Mouse (Mus musculus) heart, embryonic 11.5 days (tissue): ENCODE data around the gene Zc2hc1b. TPM values are rescaled to one million over a fixed set of nuclear protein-coding genes. Genes with fewer than 3 reads are reported as not detected.

Source experiments
- ATAC-seq: fragments of 200-750 bp; cut with Nextera tagmentation; replicated peaks from 2 replicates; pipeline ENCODE4 v1.8.0; 2017; ENCODE audit warnings: moderate library complexity; ENCODE audit not compliant: insufficient number of reproducible peaks, low FRiP score, low TSS enrichment
- H3K27ac ChIP-seq: fragments of 300-500 bp; sonication (generic); 2 replicates; pipeline ENCODE4 v1.5.1; 2014; ENCODE audit warnings: mild to moderate bottlenecking, low read depth, low read length
- H3K27me3 ChIP-seq: fragments of 300-500 bp; sonication (generic); 2 replicates; pipeline ENCODE4 v1.6.1; 2014; ENCODE audit warnings: mild to moderate bottlenecking, low read length, mixed read lengths; ENCODE audit not compliant: control insufficient read depth, insufficient read depth
- H3K36me3 ChIP-seq: fragments of 300-500 bp; sonication (generic); 2 replicates; pipeline ENCODE4 v1.6.1; 2014; ENCODE audit warnings: mild to moderate bottlenecking, low read length, moderate library complexity, mixed read lengths; ENCODE audit not compliant: control insufficient read depth, insufficient read depth
- H3K4me1 ChIP-seq: fragments of 300-500 bp; sonication (generic); 2 replicates; pipeline ENCODE4 v1.6.1; 2014; ENCODE audit warnings: low read length; ENCODE audit not compliant: control insufficient read depth, insufficient read depth
- H3K4me2 ChIP-seq: fragments of 300-500 bp; sonication (generic); 2 replicates; pipeline ENCODE4 v1.6.1; 2014; ENCODE audit warnings: mild to moderate bottlenecking, moderate library complexity
- H3K4me3 ChIP-seq: fragments of 300-500 bp; sonication (generic); 2 replicates; pipeline ENCODE4 v1.5.1; 2014; ENCODE audit warnings: low read depth, low read length
- H3K9ac ChIP-seq: fragments of 300-500 bp; sonication (generic); 2 replicates; pipeline ENCODE4 v1.6.1; 2014; ENCODE audit warnings: mild to moderate bottlenecking, low read depth, low read length, moderate library complexity
- H3K9me3 ChIP-seq: fragments of 300-500 bp; sonication (generic); replicated peaks from 2 replicates; pipeline ENCODE4 v1.6.1; 2016; ENCODE audit warnings: low read length; ENCODE audit not compliant: control insufficient read depth
- WGBS: fragments of 180-500 bp; shearing (Covaris S2); extraction: QIAGEN DNeasy Blood & Tissue Kit; methylation state at CpG from one replicate; pipeline ENCODE4 v1.1.7; 2014; ENCODE audit not compliant: insufficient replicate concordance; 5-methylcytosine and 5-hydroxymethylcytosine counted together
- polyA plus RNA-seq: library from polyadenylated mRNA; unstranded; fragments of >200 nt; fragmentation: Nextera tagmentation; extraction: Ambion mirVana; gene quantifications from 2 replicates; pipeline ENCODE4 v1.2.1, GENCODE M21; 2014

Gene Zc2hc1b
- polyA plus RNA-seq = not detected in 2 replicates

DNA sequence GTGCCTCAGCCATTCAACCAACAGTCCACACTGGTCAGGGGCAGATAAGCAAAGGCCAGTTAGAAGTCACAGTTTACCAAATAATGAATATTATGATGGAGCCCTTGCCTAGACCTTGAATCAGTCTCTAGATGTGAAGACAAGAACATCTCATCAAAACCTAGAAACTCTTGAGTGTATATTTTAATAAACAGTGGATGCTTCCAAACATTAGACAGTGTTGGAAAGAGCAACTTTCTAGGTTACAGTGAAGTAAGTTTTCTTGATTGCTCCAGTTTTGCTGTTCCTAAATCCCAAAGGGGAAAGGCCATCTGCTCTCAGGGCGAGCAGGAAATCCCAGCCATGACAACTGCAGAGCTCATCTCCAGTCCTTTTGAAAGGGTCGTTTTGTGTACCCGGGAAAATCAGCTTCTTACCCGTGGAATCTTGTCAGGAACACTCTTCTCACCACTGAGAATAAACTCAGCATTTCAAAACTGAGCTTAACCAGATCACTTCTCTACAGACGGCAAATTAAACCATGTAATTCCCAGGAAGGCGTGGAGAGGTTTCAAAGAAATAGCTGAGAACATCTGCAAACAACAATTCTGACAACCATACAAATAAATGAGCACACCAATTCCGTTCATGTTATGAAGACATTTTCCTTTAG is at the start of gene Zc2hc1b:
Gene Zc2hc1b (minus strand): TSS at position 51 of the 652 bp plus-strand sequence.
- Histone ChIP-seq H3K9me3 (no peaks in the 10 kb centered on the region), H3K36me3 (peaks cover 52% of the 10 kb centered on the region), H3K9ac (no peak within 1 kb of the TSS), H3K27me3 (no peaks in the 10 kb centered on the region), H3K27ac (no peak within 1 kb of the TSS), H3K4me2 (no peak within 1 kb of the TSS), H3K4me1 (no peaks in the 10 kb centered on the region; the same call in 1 of the 2 replicates), H3K4me3 (no peak within 1 kb of the TSS)
- 74% methylated on average over 7 of the region's 7 CpGs for WGBS
- ATAC-seq = no peak

DNA sequence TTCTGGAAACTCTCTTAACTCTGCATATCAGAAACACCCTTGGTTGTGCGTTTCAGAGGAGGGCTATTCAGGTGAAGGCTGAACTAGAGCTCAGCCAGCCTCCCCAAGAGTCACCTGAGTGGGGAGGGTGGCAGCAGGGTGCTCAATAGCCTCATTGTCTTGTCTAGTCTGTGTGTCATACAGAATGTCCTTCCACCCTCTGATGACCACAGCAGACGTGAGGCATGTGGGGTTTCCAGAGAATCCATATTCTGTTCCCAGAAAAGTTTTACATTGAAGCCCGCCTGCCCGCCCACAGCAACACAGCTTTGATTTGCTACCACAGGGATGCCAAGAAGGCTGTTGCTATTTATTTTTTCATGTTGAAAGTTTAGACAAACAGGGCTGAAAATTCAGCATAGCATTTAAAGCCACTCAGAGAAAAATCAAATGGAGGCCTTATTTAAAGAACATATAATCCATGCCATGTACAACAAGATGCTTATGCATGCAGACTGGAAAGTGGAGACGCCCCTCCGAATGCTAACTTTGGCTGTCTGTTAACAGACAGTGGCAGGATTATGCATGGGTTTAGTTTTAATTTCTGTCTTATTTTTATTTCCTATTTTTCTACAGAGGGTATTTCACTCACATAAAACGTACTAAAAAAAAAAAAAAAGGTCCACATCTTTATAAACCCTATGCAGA is 47.7 kb upstream of the Zc2hc1b start:
- 0 out of 2 replicates have a peak, but pooled peaks cover 3% of the 10 kb centered on the region for H3K4me1 ChIP-seq
- H3K27ac ChIP-seq = no peak overlapping the region
- peaks cover 16% of the 10 kb centered on the region for H3K36me3 ChIP-seq
- no peak overlapping the region for H3K4me3 ChIP-seq
- H3K27me3 ChIP-seq = no peaks in the 10 kb centered on the region
- no peak for ATAC-seq
- no peak overlapping the region for H3K9ac ChIP-seq
- no peak overlapping the region for H3K4me2 ChIP-seq
- 81% methylated on average over 7 of the region's 7 CpGs for WGBS
- no peaks in the 10 kb centered on the region for H3K9me3 ChIP-seq

DNA sequence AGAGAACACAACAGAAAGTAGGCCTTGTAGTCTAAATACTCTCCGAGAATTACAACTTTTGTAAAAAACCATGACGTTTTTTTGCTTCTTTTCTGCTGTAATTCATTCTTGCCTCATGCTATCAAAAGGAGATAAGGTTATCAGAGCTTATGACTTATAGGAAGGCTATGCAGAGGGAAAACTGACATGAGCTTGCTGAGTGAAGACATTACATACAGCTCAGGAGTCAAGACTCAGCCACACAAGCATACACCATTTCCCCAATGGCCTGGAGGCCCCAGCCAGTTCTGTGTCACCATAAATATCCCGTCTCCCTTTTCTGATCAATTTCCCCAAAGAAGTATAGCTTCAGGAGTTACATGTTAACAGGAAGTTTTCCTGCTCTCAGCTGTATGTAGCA is 44.3 kb upstream of the Zc2hc1b start:
- no peak overlapping the region for H3K9ac ChIP-seq
- 63% methylated on average over 3 of the region's 3 CpGs for WGBS
- H3K4me1 ChIP-seq = no peaks in the 10 kb centered on the region
- no peaks in the 10 kb centered on the region for H3K9me3 ChIP-seq
- H3K27ac ChIP-seq = no peak overlapping the region
- no peak overlapping the region for H3K4me3 ChIP-seq
- no peak for ATAC-seq
- peaks cover 18% of the 10 kb centered on the region; the same call in 1 of the 2 replicates for H3K36me3 ChIP-seq
- no peaks in the 10 kb centered on the region for H3K27me3 ChIP-seq
- H3K4me2 ChIP-seq = no peak overlapping the region

GRCm38 (mm10) chr10:13220061-13220460 is 42.2 kb upstream of the Zc2hc1b start:
- Histone ChIP-seq H3K9ac (no peak overlapping the region), H3K9me3 (no peaks in the 10 kb centered on the region), H3K27me3 (no peaks in the 10 kb centered on the region), H3K4me3 (no peak overlapping the region), H3K36me3 (peaks cover 18% of the 10 kb centered on the region; the same call in 1 of the 2 replicates), H3K4me1 (no peaks in the 10 kb centered on the region), H3K4me2 (no peak overlapping the region), H3K27ac (no peak overlapping the region)
- no peak for ATAC-seq
- 69% methylated on average over 1 of the region's 1 CpGs for WGBS

DNA sequence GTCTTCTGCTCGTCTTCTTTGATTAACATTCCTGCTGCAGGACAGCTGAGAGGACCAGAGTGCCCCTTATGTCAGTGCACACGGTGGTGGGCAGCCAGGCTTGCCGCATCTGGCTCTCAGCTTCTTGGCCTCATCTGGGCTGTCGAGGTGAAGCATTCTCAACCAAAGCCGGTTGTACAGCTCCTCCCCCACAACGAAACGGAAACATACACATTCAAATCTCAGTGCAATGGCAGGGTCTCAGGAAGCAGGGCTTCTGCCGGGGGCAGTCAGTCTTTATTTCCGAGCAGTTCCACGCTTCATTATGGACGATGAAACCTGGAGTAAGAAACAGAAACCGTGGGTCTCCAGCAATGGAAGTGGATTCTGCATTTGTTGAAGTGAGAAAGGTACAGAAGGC is 36.1 kb upstream of the Zc2hc1b start:
- Histone ChIP-seq H3K4me3 (no peak overlapping the region), H3K9ac (no peak overlapping the region), H3K4me2 (peak overlapping the region; percentile 3; the same call in 1 of the 2 replicates), H3K27me3 (no peaks in the 10 kb centered on the region), H3K36me3 (0 out of 2 replicates have a peak, but pooled peaks cover 5% of the 10 kb centered on the region), H3K27ac (peak overlapping the region; percentile 24; the same call in 1 of the 2 replicates), H3K9me3 (no peaks in the 10 kb centered on the region), H3K4me1 (peaks cover 28% of the 10 kb centered on the region)
- WGBS = 46% methylated on average over 12 of the region's 12 CpGs
- no peak for ATAC-seq

GRCm38 (mm10) chr10:13212829-13213228 is 35.0 kb upstream of the Zc2hc1b start:
- H3K27me3 ChIP-seq = no peaks in the 10 kb centered on the region
- 42% methylated on average over 6 of the region's 6 CpGs for WGBS
- no peak for ATAC-seq

DNA sequence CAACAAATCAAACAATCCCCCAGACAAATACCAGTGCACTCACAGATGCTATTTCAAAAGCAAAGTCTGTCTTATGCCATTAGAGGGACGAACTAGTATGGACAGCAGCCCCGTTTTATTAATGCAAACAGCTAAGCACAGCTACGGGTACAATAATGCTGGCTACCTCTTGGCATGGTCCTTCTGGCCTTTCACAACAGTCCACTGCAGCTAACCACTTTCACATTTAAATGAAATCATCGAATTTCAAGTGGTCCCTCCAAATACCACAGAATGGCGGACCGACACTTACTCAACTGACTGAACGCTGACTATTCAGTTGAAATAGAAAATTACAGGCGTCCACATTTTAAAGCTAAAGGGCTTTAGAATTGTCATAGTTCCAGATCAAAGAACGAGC is 34.5 kb upstream of the Zc2hc1b start:
- no peaks in the 10 kb centered on the region for H3K27me3 ChIP-seq
- 0 out of 2 replicates have a peak, but pooled peaks cover 2% of the 10 kb centered on the region for H3K36me3 ChIP-seq
- WGBS = 78% methylated on average over 9 of the region's 9 CpGs
- H3K4me1 ChIP-seq = peaks cover 28% of the 10 kb centered on the region
- H3K9ac ChIP-seq = no peak overlapping the region
- 0 out of 2 replicates have a peak overlapping the region, but pooled peaks have one; percentile 35 for H3K27ac ChIP-seq
- no peak overlapping the region for H3K4me2 ChIP-seq
- no peak overlapping the region for H3K4me3 ChIP-seq
- no peak for ATAC-seq
- H3K9me3 ChIP-seq = no peaks in the 10 kb centered on the region

More at GRCm38 (mm10) chr10:13212829-13213228, 35.0 kb upstream of the Zc2hc1b start:
- Histone ChIP-seq H3K4me2 (no peak overlapping the region), H3K36me3 (0 out of 2 replicates have a peak, but pooled peaks cover 5% of the 10 kb centered on the region), H3K27ac (peak overlapping the region; percentile 22; the same call in 1 of the 2 replicates), H3K9ac (no peak overlapping the region), H3K4me3 (no peak overlapping the region), H3K4me1 (peaks cover 28% of the 10 kb centered on the region), H3K9me3 (no peaks in the 10 kb centered on the region)

DNA sequence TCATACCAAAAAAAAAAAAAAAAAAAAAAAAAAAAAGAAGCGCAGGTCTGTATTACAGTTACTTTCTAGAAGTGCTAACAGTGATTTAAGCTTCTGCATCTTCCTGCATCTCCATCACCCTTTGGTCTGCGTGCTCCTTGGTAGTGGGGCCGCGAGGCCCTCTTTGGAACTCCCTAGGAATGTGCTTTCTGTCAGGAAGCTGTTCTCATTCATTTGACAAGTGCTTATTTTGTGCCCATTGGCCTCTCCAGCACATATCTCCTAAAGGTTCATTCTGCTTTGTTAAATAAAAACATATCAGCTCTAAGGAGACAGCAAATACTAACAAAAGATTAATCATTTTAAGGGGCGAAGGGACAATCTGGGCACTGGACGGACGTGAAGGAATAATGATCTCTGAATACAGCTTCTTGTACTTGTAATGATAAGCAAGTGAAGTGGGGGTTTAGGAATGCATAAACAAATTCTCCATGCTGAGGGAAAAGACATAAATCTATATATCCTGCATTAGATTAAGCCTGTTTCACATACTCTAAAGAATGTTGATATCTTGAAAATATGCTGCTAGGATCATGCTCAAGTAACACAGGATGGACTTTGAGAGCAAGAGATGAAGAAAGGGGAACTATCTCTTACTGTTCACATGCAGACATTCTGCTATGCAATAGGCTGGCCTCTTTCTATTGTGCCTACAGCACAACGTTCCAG is 32.3 kb upstream of the Zc2hc1b start:
- H3K9ac ChIP-seq = no peak overlapping the region
- H3K27me3 ChIP-seq = no peaks in the 10 kb centered on the region
- H3K9me3 ChIP-seq = no peaks in the 10 kb centered on the region
- H3K27ac ChIP-seq = no peak overlapping the region
- H3K4me2 ChIP-seq = no peak overlapping the region
- H3K36me3 ChIP-seq = no peaks in the 10 kb centered on the region
- no peak for ATAC-seq
- H3K4me3 ChIP-seq = no peak overlapping the region
- peaks cover 28% of the 10 kb centered on the region for H3K4me1 ChIP-seq
- 33% methylated on average over 8 of the region's 8 CpGs for WGBS
